15 mouse cellular contexts compared by ENCODE assay signal in the genomic region with DNA sequence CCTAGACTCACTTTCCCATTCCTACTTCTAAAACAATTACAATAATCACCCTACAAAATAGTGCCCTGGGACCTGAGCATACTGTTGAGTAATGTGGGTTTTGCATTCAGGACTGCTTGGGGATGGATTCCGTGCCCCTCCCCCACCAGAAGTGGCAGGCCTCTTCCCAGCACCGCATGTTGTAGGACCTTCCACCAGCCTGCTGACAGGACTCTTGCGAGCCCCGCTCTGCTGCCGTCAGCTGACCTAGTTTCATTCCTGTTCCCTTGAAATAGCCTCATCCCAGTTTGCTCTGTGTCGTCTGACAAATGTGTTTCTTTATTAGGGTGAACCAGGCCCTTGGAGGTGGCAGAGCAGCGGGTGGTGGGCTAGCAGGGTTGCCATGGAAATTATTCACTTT.
DNase-seq lines count a peak whose midpoint lies in the region; ATAC-seq lines count a peak whose summit lies in the region.
"Had no signal": no experiment of that assay in that cellular context is flagged by ENCODE, and none has a peak within 500 bp of the region (broad histone marks: within the 10 kb centered on the region; RNA-seq: fewer than 3 reads in every experiment).

No protein-coding gene starts in this region.

- peak; percentile 7 for DNase-seq in embryo, embryonic 10.5 days (ENCODE audit: low spot score)
- no peak for DNase-seq in embryo, embryonic 10 days (ENCODE audit: low spot score)
- DNase-seq in right cerebral cortex, postnatal 14 days = peak; percentile 26
- DNase-seq in right cerebral cortex, postnatal 25 days = no peak
- DNase-seq in mesoderm, embryonic 11.5 days (ENCODE audit: low read depth, low spot score) = peak; percentile 24
- DNase-seq in gastrocnemius, postnatal 10 days = no peak
- DNase-seq: cerebellum, adult 11-12 months; heart, adult 11 months; heart, postnatal 4 days; left cerebral cortex, postnatal 4 days; lung, adult 2 months; lung, postnatal 4 days had no signal

- no peak for ATAC-seq in CD4-positive, CD25-positive, alpha-beta regulatory T cell, adult 4 months
- ATAC-seq: forebrain, embryonic 14.5 days; intestine, embryonic 16.5 days had no signal

Comparison
In these comparisons a context has a peak if more than half of its experiments do, and no peak if none do; other contexts are left out.
1. DNase-seq: peak in embryo, embryonic 10.5 days (single experiment), right cerebral cortex, postnatal 14 days (single experiment) and mesoderm, embryonic 11.5 days (single experiment); none in embryo, embryonic 10 days (single experiment), right cerebral cortex, postnatal 25 days (single experiment) and gastrocnemius, postnatal 10 days (single experiment).